ENCODE assay signal across 8 mouse cellular contexts in the genomic region with DNA sequence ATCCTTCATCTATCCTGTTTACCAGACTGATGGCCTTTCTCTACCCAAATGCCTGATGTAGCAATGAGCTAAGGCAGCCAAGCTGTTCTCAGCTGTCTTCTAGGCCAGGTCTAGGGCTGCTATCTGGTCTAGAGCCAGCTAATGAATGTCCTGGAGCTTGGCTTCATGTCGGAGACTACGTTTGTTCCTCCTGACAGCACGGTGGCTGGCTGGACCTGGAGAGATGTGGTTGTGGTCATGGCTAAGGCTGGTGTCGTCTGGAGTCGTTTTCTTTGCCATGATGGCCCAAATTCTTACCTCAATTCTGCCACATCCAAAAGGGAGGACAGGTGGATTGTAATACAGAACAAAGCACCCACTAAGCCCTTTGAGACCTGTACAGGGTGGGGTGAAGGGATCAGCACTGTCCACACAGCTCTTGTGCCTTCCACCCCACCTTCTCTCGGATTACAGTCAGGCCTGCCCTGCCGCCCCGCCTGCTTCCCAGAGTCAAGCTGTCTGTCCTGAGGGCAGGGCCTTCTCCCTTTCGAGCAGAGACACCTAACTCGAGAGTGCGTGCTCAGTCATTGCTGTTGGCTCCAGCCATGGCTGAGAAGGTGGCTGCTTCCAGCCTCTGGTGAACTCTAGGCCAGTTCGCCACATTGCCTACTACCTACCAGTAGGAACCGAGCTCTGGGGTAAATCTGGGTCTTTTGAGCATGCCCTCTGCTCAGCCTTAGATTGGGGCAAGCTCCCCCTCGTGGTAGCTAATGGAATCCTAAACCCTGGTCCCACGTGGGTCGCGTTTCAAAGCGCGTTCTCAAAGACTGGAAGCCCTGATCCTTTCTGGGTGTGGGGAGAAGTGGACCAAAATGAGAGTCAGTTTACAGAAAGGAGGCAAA. TPM values are rescaled to one million over a fixed set of nuclear protein-coding genes. Genes with fewer than 3 reads are reported as not detected.
DNase-seq lines count a peak whose midpoint lies in the region; ATAC-seq lines count a peak whose summit lies in the region.

No protein-coding gene starts in this region.

- H3K4me3 ChIP-seq in intestine, embryonic 14.5 days (ENCODE audit: low read depth, low read length): peak overlapping the region; percentile 44

- intact Hi-C loops in left cerebral cortex, postnatal 25 days (cut with DNase I): no loop called here

- peak; percentile 80 for ATAC-seq in intestine, embryonic 14.5 days (replicated peaks; ENCODE audit: low FRiP score, low TSS enrichment, low read depth)
- ATAC-seq in megakaryocyte-erythroid progenitor cell, adult 5-6 weeks (replicated peaks; ENCODE audit: low FRiP score, low TSS enrichment, poor library complexity, severe bottlenecking): peak; percentile 67

- peaks cover 40% of the 10 kb centered on the region for H3K36me3 ChIP-seq in intestine, embryonic 14.5 days (ENCODE audit: control insufficient read depth, insufficient read depth, low read length)

- DNase-seq in adrenal gland, adult 2 months: peak; percentile 79
- DNase-seq in embryo, embryonic 11 days: peak; percentile 83
- peak; percentile 35 for DNase-seq in gastrocnemius, postnatal 25 days
- DNase-seq in intestine, embryonic 14.5 days (ENCODE audit: low spot score): no peak
- peak; percentile 69 to 73 for DNase-seq in left cerebral cortex, postnatal 25 days (ENCODE audit: low spot score in 2 of 2)
- DNase-seq in right cerebral cortex, postnatal 25 days: peak; percentile 60
- DNase-seq in adipocyte (ENCODE audit: low spot score): no peak

- H3K9me3 ChIP-seq in intestine, embryonic 14.5 days (ENCODE audit: control insufficient read depth, low read length): no peaks in the 10 kb centered on the region

- H3K4me1 ChIP-seq in intestine, embryonic 14.5 days (replicated peaks; ENCODE audit: control insufficient read depth, insufficient read depth, low read length): 0 out of 2 replicates have a peak, but pooled peaks cover 9% of the 10 kb centered on the region

- WGBS in intestine, embryonic 14.5 days: 40% methylated on average over 19 of the region's 19 CpGs

- H3K27ac ChIP-seq in intestine, embryonic 14.5 days (ENCODE audit: low read depth): peak overlapping the region; percentile 45

- H3K9ac ChIP-seq in intestine, embryonic 14.5 days (ENCODE audit: low read length): peak overlapping the region; percentile 45

- H3K4me2 ChIP-seq in intestine, embryonic 14.5 days (ENCODE audit: low read length): peak overlapping the region; percentile 82

- H3K27me3 ChIP-seq in intestine, embryonic 14.5 days (replicated peaks; ENCODE audit: control insufficient read depth, insufficient read depth, low read length): no peaks in the 10 kb centered on the region

RNA-seq across cellular contexts. Expression of gene 1810055G02Rik, which starts 10.6 kb away (rescaled TPM):
- 10 to 100 TPM; 27.9 to 37.8 TPM for total RNA-seq in adrenal gland, adult 2 months (2021)
- 43.3 and 46.3 TPM in 2 replicates for polyA plus RNA-seq in adrenal gland, adult 2 months (2012; rRNA removed)
- 10 to 100 TPM; 10.8 to 12.6 TPM for total RNA-seq in gastrocnemius, postnatal 25 days (2021)
- polyA plus RNA-seq in intestine, embryonic 14.5 days (2014; fragmentation: Nextera tagmentation; extraction: Ambion mirVana): 34.1 and 36.4 TPM in 2 replicates
- total RNA-seq in left cerebral cortex, postnatal 25 days (2021): 10 to 100 TPM; 35.1 TPM
- total RNA-seq in megakaryocyte-erythroid progenitor cell, adult 5-6 weeks (2014; fragmentation: Nextera tagmentation): 24.0 and 24.9 TPM in 2 replicates
- 3.2 and 9.0 TPM in 2 replicates for total RNA-seq in megakaryocyte-erythroid progenitor cell, adult 5-6 weeks (2017)

RNA-seq across cellular contexts. Expression of gene Lrp5, which starts 32.4 kb away (rescaled TPM):
- total RNA-seq in adrenal gland, adult 2 months (2021): 100 to 1,000 TPM in 1 of 2 experiments, 10 to 100 TPM in 1; 92.7 to 111 TPM
- polyA plus RNA-seq in adrenal gland, adult 2 months (2012; rRNA removed): 103 and 113 TPM in 2 replicates
- total RNA-seq in gastrocnemius, postnatal 25 days (2021): 10 to 100 TPM; 24.6 to 28.2 TPM
- 7.8 and 7.9 TPM in 2 replicates for polyA plus RNA-seq in intestine, embryonic 14.5 days (2014; fragmentation: Nextera tagmentation; extraction: Ambion mirVana)
- total RNA-seq in left cerebral cortex, postnatal 25 days (2021): 10 to 100 TPM in 1 of 2 experiments, 1 to 10 TPM in 1; 9.1 to 10.0 TPM
- total RNA-seq in megakaryocyte-erythroid progenitor cell, adult 5-6 weeks (2014; fragmentation: Nextera tagmentation): 7.9 and 10.2 TPM in 2 replicates
- total RNA-seq in megakaryocyte-erythroid progenitor cell, adult 5-6 weeks (2017): 4.3 and 5.4 TPM in 2 replicates

RNA-seq across cellular contexts. Expression of gene Kmt5b, which starts 48.5 kb away (rescaled TPM):
- total RNA-seq in adrenal gland, adult 2 months (2021): 10 to 100 TPM; 40.6 to 52.5 TPM
- 14.2 and 14.9 TPM in 2 replicates for polyA plus RNA-seq in adrenal gland, adult 2 months (2012; rRNA removed)
- total RNA-seq in gastrocnemius, postnatal 25 days (2021): 10 to 100 TPM; 19.1 to 20.2 TPM
- polyA plus RNA-seq in intestine, embryonic 14.5 days (2014; fragmentation: Nextera tagmentation; extraction: Ambion mirVana): 29.6 and 29.9 TPM in 2 replicates
- total RNA-seq in left cerebral cortex, postnatal 25 days (2021): 10 to 100 TPM; 50.7 to 52.3 TPM
- total RNA-seq in megakaryocyte-erythroid progenitor cell, adult 5-6 weeks (2014; fragmentation: Nextera tagmentation): 24.8 and 32.9 TPM in 2 replicates
- total RNA-seq in megakaryocyte-erythroid progenitor cell, adult 5-6 weeks (2017): 39.8 and 39.9 TPM in 2 replicates

Comparison
In these comparisons a context has a peak if more than half of its experiments do, and no peak if none do; other contexts are left out.
1. DNase-seq: peak in adrenal gland, adult 2 months (single experiment), embryo, embryonic 11 days (single experiment), gastrocnemius, postnatal 25 days (single experiment), left cerebral cortex, postnatal 25 days (2 of 2) and right cerebral cortex, postnatal 25 days (single experiment); none in intestine, embryonic 14.5 days (single experiment) and adipocyte (single experiment).